Mouse (Mus musculus) E14TG2a.4 (cell line): ENCODE measurements around the gene Tmem50a.

ENCODE experiments used
- H3K27me3 ChIP-seq: 2 replicates; pipeline ENCODE4 v1.6.1; 2014; ENCODE audit warnings: low read length, control low read depth; ENCODE audit not compliant: insufficient read depth
- H3K36me3 ChIP-seq: 2 replicates; pipeline ENCODE4 v1.6.1; 2014; ENCODE audit warnings: low read length, control low read depth; ENCODE audit not compliant: insufficient read depth
- H3K4me1 ChIP-seq: replicated peaks from 2 replicates; pipeline ENCODE4 v1.6.1; 2014; ENCODE audit warnings: low read depth, low read length, control low read depth
- H3K4me3 ChIP-seq: replicated peaks from 2 replicates; pipeline ENCODE4 v1.5.1; 2014; ENCODE audit warnings: mild to moderate bottlenecking, low read length
- H3K9me3 ChIP-seq: 2 replicates; pipeline ENCODE4 v1.6.1; 2014; ENCODE audit warnings: low read length, control low read depth
- CTCF ChIP-seq: conservative IDR thresholded peaks from 2 replicates; pipeline ENCODE4 v1.5.1; 2014; ENCODE audit warnings: low read length
- NANOG ChIP-seq: IDR thresholded peaks from 2 replicates; pipeline ENCODE4 v1.6.1; 2014; ENCODE audit warnings: borderline replicate concordance, low read length, mixed read lengths
- POU5F1 ChIP-seq: IDR thresholded peaks from 2 replicates; pipeline ENCODE4 v1.6.1; 2014; ENCODE audit warnings: low read length, borderline replicate concordance

Gene Tmem50a

GRCm38 (mm10) chr4:134871950-134872349, 42.9 kb downstream of the Tmem50a start:
- Histone ChIP-seq H3K4me3 (peak overlapping the region; percentile 26; the same call in 1 of the 2 replicates), H3K36me3 (no peaks in the 10 kb centered on the region), H3K9me3 (no peaks in the 10 kb centered on the region), H3K27me3 (peaks cover 35% of the 10 kb centered on the region), H3K4me1 (peaks cover 79% of the 10 kb centered on the region)
- TF ChIP-seq CTCF = no peak
- no peak for TF ChIP-seq NANOG
- no peak for TF ChIP-seq POU5F1

GRCm38 (mm10) chr4:134871477-134871876, 43.3 kb downstream of the Tmem50a start:
- TF ChIP-seq CTCF (no peak), NANOG (no peak), POU5F1 (no peak)
- H3K9me3 ChIP-seq = no peaks in the 10 kb centered on the region

GRCm38 (mm10) chr4:134869815-134870375, 44.9 kb downstream of the Tmem50a start:
- TF ChIP-seq POU5F1 (no peak), NANOG (no peak), CTCF (no peak)
- peaks cover 77% of the 10 kb centered on the region for H3K4me1 ChIP-seq
- peak overlapping the region; percentile 64 for H3K4me3 ChIP-seq
- no peaks in the 10 kb centered on the region for H3K9me3 ChIP-seq
- H3K27me3 ChIP-seq = peaks cover 50% of the 10 kb centered on the region
- H3K36me3 ChIP-seq = no peaks in the 10 kb centered on the region

More at GRCm38 (mm10) chr4:134871477-134871876, 43.3 kb downstream of the Tmem50a start:
- Histone ChIP-seq H3K36me3 (no peaks in the 10 kb centered on the region), H3K27me3 (peaks cover 36% of the 10 kb centered on the region), H3K4me3 (peak overlapping the region; percentile 26; the same call in 1 of the 2 replicates), H3K4me1 (peaks cover 77% of the 10 kb centered on the region)

GRCm38 (mm10) chr4:134869068-134869730, 45.6 kb downstream of the Tmem50a start:
- Histone ChIP-seq H3K9me3 (no peaks in the 10 kb centered on the region), H3K4me1 (peaks cover 77% of the 10 kb centered on the region), H3K4me3 (peak overlapping the region; percentile 64), H3K27me3 (peaks cover 50% of the 10 kb centered on the region), H3K36me3 (no peaks in the 10 kb centered on the region)
- no peak for TF ChIP-seq POU5F1
- TF ChIP-seq CTCF = no peak
- no peak for TF ChIP-seq NANOG

- TF ChIP-seq NANOG (no peak), CTCF (no peak), POU5F1 (no peak)
- peak overlapping the region; percentile 55 for H3K4me3 ChIP-seq
- no peaks in the 10 kb centered on the region for H3K9me3 ChIP-seq
- peaks cover 50% of the 10 kb centered on the region for H3K27me3 ChIP-seq
- H3K4me1 ChIP-seq = peaks cover 79% of the 10 kb centered on the region
- H3K36me3 ChIP-seq = no peaks in the 10 kb centered on the region
Observed at GRCm38 (mm10) chr4:134868490-134868889, 46.3 kb downstream of the Tmem50a start.

- no peak for TF ChIP-seq POU5F1
- TF ChIP-seq NANOG = no peak
- no peak for TF ChIP-seq CTCF
- H3K36me3 ChIP-seq = no peaks in the 10 kb centered on the region
- H3K4me3 ChIP-seq = peak overlapping the region; percentile 55
- H3K9me3 ChIP-seq = no peaks in the 10 kb centered on the region
- H3K4me1 ChIP-seq = peaks cover 79% of the 10 kb centered on the region
- peaks cover 52% of the 10 kb centered on the region for H3K27me3 ChIP-seq
Observed at GRCm38 (mm10) chr4:134868065-134868464, 46.8 kb downstream of the Tmem50a start.

GRCm38 (mm10) chr4:134867661-134868060, 47.2 kb downstream of the Tmem50a start:
- H3K4me3 ChIP-seq = peak overlapping the region; percentile 55
- peaks cover 81% of the 10 kb centered on the region for H3K4me1 ChIP-seq
- TF ChIP-seq CTCF (no peak), NANOG (no peak), POU5F1 (no peak)
- H3K9me3 ChIP-seq = no peaks in the 10 kb centered on the region
- peaks cover 53% of the 10 kb centered on the region for H3K27me3 ChIP-seq
- no peaks in the 10 kb centered on the region for H3K36me3 ChIP-seq

- Histone ChIP-seq H3K27me3 (peaks cover 56% of the 10 kb centered on the region), H3K36me3 (no peaks in the 10 kb centered on the region), H3K9me3 (no peaks in the 10 kb centered on the region), H3K4me1 (peaks cover 79% of the 10 kb centered on the region), H3K4me3 (no peak overlapping the region)
- no peak for TF ChIP-seq CTCF
Observed at GRCm38 (mm10) chr4:134867213-134867612, 47.6 kb downstream of the Tmem50a start.

- TF ChIP-seq NANOG (no peak), POU5F1 (no peak), CTCF (no peak)
- no peak overlapping the region for H3K4me3 ChIP-seq
- H3K27me3 ChIP-seq = peaks cover 69% of the 10 kb centered on the region
- no peaks in the 10 kb centered on the region for H3K9me3 ChIP-seq
- peaks cover 70% of the 10 kb centered on the region for H3K4me1 ChIP-seq
- no peaks in the 10 kb centered on the region for H3K36me3 ChIP-seq
Observed at GRCm38 (mm10) chr4:134865789-134866188, 49.0 kb downstream of the Tmem50a start.
